Mouse (Mus musculus) heart, postnatal 36 days (tissue): Measurements from ENCODE around the gene Mospd1. TPM values are rescaled to one million over a fixed set of nuclear protein-coding genes. Genes with fewer than 3 reads are reported as not detected.

Experiments used
- DNase-seq, 2 experiments: peaks; one replicate each; pipeline ENCODE4 v3.0.0; 2021 to 2022
- intact Hi-C: fragments of 180-260 bp; cut with DNase I; formaldehyde crosslinking; loops from one replicate; pipeline ENCODE4 v1.15.1; 2025
- total RNA-seq, 2 experiments: library from RNA; stranded (reverse); gene quantifications; 2 replicates each; pipeline ENCODE4 v1.2.3; 2021

Mospd1 gene
- total RNA-seq = 10 to 100 TPM; 45.2 to 48.3 TPM

GRCm38 (mm10) chrX:53370366-53370740 is at the start of gene Mospd1:
Gene Mospd1, minus strand, starts transcription at chrX:53370502.
- DNase-seq = peak; percentile 82 to 88
- intact Hi-C loops = no loop called here

- no peak for DNase-seq
- intact Hi-C loops = no loop called here
Observed at GRCm38 (mm10) chrX:53386362-53386761, 16.1 kb upstream of the Mospd1 start.

GRCm38 (mm10) chrX:53383122-53383521 is 12.8 kb upstream of the Mospd1 start:
- intact Hi-C loops = no loop called here
- DNase-seq = no peak

GRCm38 (mm10) chrX:53369534-53370365 is 552 bp downstream of the Mospd1 start:
- peak; percentile 11 to 35 for DNase-seq
- intact Hi-C loops = loop anchor here (10.0 kb wide), 2 partner anchors 375 to 455 kb away; partner anchors contain the start of gene Phf6

- intact Hi-C loops = loop anchor here (10.0 kb wide), 2 partner anchors 370 to 450 kb away; partner anchors contain the start of gene Phf6
- DNase-seq = no peak
Observed at GRCm38 (mm10) chrX:53364668-53365383, 5.5 kb downstream of the Mospd1 start.

GRCm38 (mm10) chrX:53348374-53348773 is 21.9 kb downstream of the Mospd1 start:
- intact Hi-C loops = no loop called here
- no peak for DNase-seq

- DNase-seq = peak; percentile 43 to 74
- intact Hi-C loops = loop anchor here (1.0 kb wide), 1 partner anchor 92 kb away; no protein-coding TSS in a partner anchor
Observed at GRCm38 (mm10) chrX:53341531-53341930, 28.8 kb downstream of the Mospd1 start.

- intact Hi-C loops = loop anchor here (10.0 kb wide), 1 partner anchor 323 kb away; no protein-coding TSS in a partner anchor
- DNase-seq = no peak
Observed at GRCm38 (mm10) chrX:53337355-53337754, 32.9 kb downstream of the Mospd1 start.

GRCm38 (mm10) chrX:53330396-53330795 is 39.9 kb downstream of the Mospd1 start:
- intact Hi-C loops = loop anchor here (5.0 to 10.0 kb wide), 2 partner anchors 63 to 316 kb away; partner anchors contain the start of gene Fam122b
- no peak for DNase-seq

GRCm38 (mm10) chrX:53321111-53321510 is 49.2 kb downstream of the Mospd1 start:
- intact Hi-C loops = no loop called here
- peak; percentile 1 to 8 for DNase-seq

GRCm38 (mm10) chrX:53320564-53320963 is 49.7 kb downstream of the Mospd1 start:
- intact Hi-C loops = no loop called here
- DNase-seq = no peak

Other genes with a start within 250 kb of the Mospd1 start
- not detected for gene Plac1, start 130.4 kb downstream of the Mospd1 start, total RNA-seq
- gene Fam122b, start 100.7 kb downstream of the Mospd1 start, total RNA-seq = 1 to 10 TPM; 2.5 to 3.5 TPM
- gene Fam122c, start 97.1 kb downstream of the Mospd1 start, total RNA-seq = not detected
- not detected for gene Etd, start 64.4 kb upstream of the Mospd1 start, total RNA-seq
- gene Rtl8c, start 237.5 kb upstream of the Mospd1 start, total RNA-seq = 10 to 100 TPM; 19.6 to 22.3 TPM
- not detected for gene Gm14597, start 238.5 kb upstream of the Mospd1 start, total RNA-seq